Mouse (Mus musculus) liver, adult 2 months (tissue): ENCODE measurements around the gene Glod4.

Experiments
- CTCF ChIP-seq: fragments of 200-500 bp; IDR thresholded peaks from 2 replicates; pipeline ENCODE4 v1.5.1; 2011; ENCODE audit warnings: low read depth, low read length, control low read depth
- POLR2A ChIP-seq: fragments of 200-500 bp; IDR thresholded peaks from 2 replicates; pipeline ENCODE4 v1.6.1; 2011; ENCODE audit warnings: low read length, control low read depth; ENCODE audit not compliant: insufficient read depth; ENCODE audit errors: extremely low read depth

GRCm38 (mm10) chr11:76246439-76246838 is 2.9 kb upstream of the Glod4 start:
- TF ChIP-seq CTCF = no peak
- TF ChIP-seq POLR2A = no peak
